Mouse (Mus musculus) forebrain, embryonic 14.5 days (tissue): ENCODE data around the gene Dbp. TPM values are rescaled to one million over a fixed set of nuclear protein-coding genes. Genes with fewer than 3 reads are reported as not detected.
A peak's percentile ranks its signal among the peaks of the same experiment; 100 is the strongest.

Experiments used
- ATAC-seq: fragments of 200-750 bp; cut with Nextera tagmentation; 2 replicates; pipeline ENCODE4 v1.8.0; 2017; ENCODE audit warnings: mild to moderate bottlenecking, moderate library complexity
- DNase-seq: peaks from one replicate; pipeline ENCODE4 v3.0.0-alpha.2; 2015; ENCODE audit warnings: low spot score
- H3K27ac ChIP-seq: fragments of 300-500 bp; sonication (generic); 2 replicates; pipeline ENCODE4 v1.5.1; 2014; ENCODE audit warnings: low read depth, mild to moderate bottlenecking, control low read depth, low read length, moderate library complexity
- H3K27me3 ChIP-seq: fragments of 300-500 bp; sonication (generic); replicated peaks from 2 replicates; pipeline ENCODE4 v1.6.1; 2014; ENCODE audit warnings: low read length, control low read depth, mixed read lengths; ENCODE audit not compliant: control insufficient read depth, insufficient read depth
- H3K36me3 ChIP-seq: fragments of 300-500 bp; sonication (generic); 2 replicates; pipeline ENCODE4 v1.6.1; 2014; ENCODE audit warnings: low read length, control low read depth; ENCODE audit not compliant: control insufficient read depth, insufficient read depth
- H3K4me1 ChIP-seq: fragments of 300-500 bp; sonication (generic); 2 replicates; pipeline ENCODE4 v1.6.1; 2014; ENCODE audit warnings: antibody characterized with exemption, low read length, control low read depth; ENCODE audit not compliant: control insufficient read depth, insufficient read depth
- H3K4me2 ChIP-seq: fragments of 300-500 bp; sonication (generic); 2 replicates; pipeline ENCODE4 v1.6.1; 2014; ENCODE audit warnings: mild to moderate bottlenecking, control low read depth, low read length
- H3K4me3 ChIP-seq: fragments of 300-500 bp; sonication (generic); 2 replicates; pipeline ENCODE4 v1.5.1; 2014; ENCODE audit warnings: low read depth, low read length, control low read depth
- H3K9ac ChIP-seq: fragments of 300-500 bp; sonication (generic); 2 replicates; pipeline ENCODE4 v1.6.1; 2014; ENCODE audit warnings: mild to moderate bottlenecking, low read length, control low read depth, moderate library complexity
- H3K9me3 ChIP-seq: fragments of 300-500 bp; sonication (generic); replicated peaks from 2 replicates; pipeline ENCODE4 v1.6.1; 2016; ENCODE audit warnings: low read length, control low read depth, mixed read lengths; ENCODE audit not compliant: control insufficient read depth
- WGBS: fragments of 180-500 bp; shearing (Covaris S2); extraction: QIAGEN DNeasy Blood & Tissue Kit; methylation state at CpG from one replicate; pipeline ENCODE4 v1.1.7; 2014; 5-methylcytosine and 5-hydroxymethylcytosine counted together
- polyA plus RNA-seq: library from polyadenylated mRNA; unstranded; fragments of >200 nt; fragmentation: Nextera tagmentation; extraction: Ambion mirVana; gene quantifications from 2 replicates; pipeline ENCODE4 v1.2.1, GENCODE M21; 2014

The Dbp gene
- polyA plus RNA-seq, 1 experiment from 2014 or later: 3.6 TPM

DNA sequence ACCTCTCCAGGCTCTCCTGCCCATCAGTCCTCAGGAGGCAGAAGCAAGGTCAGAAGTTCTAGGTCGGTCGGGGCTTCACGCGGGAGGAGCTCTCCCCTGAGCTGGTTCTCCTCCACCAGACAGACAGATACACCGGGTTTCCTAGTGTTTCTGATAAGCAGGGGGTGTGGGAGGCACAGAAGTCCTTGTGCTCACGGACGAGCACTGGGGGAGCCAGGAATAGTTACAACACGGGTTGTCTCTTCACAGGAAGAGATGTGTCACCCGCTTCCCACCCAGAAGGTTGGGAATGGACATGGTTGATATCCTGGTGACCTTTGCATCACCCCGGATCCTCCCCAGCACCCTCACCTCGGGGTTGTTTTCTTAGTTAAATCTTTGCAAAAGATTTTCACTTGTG lies 15.1 kb upstream of the Dbp start:
- Histone ChIP-seq H3K9me3 (no peaks in the 10 kb centered on the region), H3K9ac (no peak overlapping the region), H3K4me3 (no peak overlapping the region), H3K36me3 (no peaks in the 10 kb centered on the region), H3K27ac (no peak overlapping the region), H3K4me1 (no peaks in the 10 kb centered on the region), H3K27me3 (no peaks in the 10 kb centered on the region), H3K4me2 (no peak overlapping the region)
- 83% methylated on average over 11 of the region's 11 CpGs for WGBS
- ATAC-seq (no peak), DNase-seq (no peak)

DNA sequence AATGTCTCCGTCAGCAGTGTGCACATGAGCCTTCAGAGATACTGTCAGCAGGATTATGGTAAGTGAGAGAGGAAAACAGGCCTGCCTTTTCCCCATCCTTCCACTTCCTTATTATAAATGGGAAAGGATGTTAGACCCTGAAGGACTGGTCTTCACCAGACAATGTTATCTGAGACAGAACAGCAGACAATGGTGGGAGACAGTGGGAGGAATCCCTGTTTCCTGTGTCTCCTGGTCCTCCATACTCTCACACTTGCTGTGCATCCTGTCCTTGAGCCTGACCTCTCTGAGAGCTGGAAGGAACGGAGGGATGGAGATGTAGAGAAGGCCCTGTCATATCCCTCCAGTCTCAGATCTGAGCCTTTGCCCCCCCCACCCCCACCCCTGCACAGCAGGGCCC lies 12.5 kb upstream of the Dbp start:
- Histone ChIP-seq H3K4me3 (no peak overlapping the region), H3K4me1 (no peaks in the 10 kb centered on the region), H3K9ac (no peak overlapping the region), H3K4me2 (no peak overlapping the region), H3K9me3 (no peaks in the 10 kb centered on the region), H3K27me3 (no peaks in the 10 kb centered on the region), H3K27ac (no peak overlapping the region), H3K36me3 (no peaks in the 10 kb centered on the region)
- DNase-seq: no peak
- no peak for ATAC-seq
- WGBS: 87% methylated on average over 2 of the region's 2 CpGs

DNA sequence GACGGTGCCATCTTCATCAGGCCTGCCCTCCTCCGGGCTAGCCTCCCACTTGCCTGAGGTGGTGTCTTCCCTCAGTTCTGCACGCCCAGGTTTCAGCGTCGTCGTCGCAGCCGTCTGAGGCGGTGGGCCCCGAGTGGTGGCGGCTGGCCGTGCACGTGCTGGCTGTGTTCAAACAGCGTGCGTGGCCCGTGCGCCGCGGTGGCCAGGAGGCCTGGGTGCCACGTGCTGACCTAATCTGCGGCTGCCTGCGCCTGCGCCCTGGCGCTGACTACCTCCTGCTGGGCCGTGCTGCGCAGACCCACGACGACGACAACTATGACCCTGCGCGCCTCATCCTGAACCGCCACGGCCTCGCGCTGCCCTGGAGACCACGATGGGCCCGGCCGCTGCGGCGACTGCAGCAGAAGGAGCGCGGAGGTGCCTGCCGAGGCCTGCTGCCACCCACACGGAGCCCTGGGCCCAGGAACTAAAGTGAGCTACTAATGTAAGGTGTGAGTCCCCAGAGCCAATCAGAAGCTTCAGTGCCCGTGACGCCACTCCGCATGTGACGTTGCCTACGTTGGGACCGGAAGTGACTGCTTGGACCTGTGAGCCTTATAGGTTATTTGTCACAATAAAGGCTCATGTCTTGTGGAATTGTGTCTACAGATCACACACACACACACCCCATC lies 10.8 kb upstream of the Dbp start, which contains the start of gene Sec1:
Gene Sec1, minus strand, starts transcription at position 482 of the 671 bp plus-strand sequence.
- ATAC-seq: no peak
- 91% methylated on average over 50 of the region's 50 CpGs for WGBS

DNA sequence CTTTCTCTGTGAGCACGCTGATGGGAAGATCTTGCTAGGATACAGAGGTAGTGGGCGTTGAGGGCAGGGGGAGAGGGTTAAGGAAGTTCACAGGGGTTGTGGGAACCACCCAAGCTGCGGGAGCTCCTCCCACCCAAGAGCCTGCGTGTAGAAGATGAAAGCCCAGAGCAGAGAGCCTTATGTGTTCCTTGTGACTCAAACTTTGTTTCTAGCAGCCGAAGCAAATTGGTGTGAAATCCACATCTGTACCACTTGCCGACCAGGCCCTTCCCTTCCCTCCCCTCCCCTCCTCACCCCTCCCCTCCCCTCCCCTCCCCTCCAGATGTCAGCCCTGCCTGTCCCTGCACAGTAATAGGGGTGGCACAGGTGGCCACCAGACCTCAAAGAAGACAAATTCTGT lies 9.8 kb upstream of the Dbp start:
- no peaks in the 10 kb centered on the region for H3K36me3 ChIP-seq
- peaks cover 12% of the 10 kb centered on the region for H3K27me3 ChIP-seq
- ATAC-seq (no peak), DNase-seq (no peak)
- H3K9ac ChIP-seq: no peak overlapping the region
- WGBS: 43% methylated on average over 6 of the region's 6 CpGs
- H3K9me3 ChIP-seq: no peaks in the 10 kb centered on the region
- peaks cover 2% of the 10 kb centered on the region; the same call in 1 of the 2 replicates for H3K4me1 ChIP-seq
- no peak overlapping the region for H3K27ac ChIP-seq
- H3K4me2 ChIP-seq: no peak overlapping the region
- no peak overlapping the region for H3K4me3 ChIP-seq

More for the DNA sequence above, 10.8 kb upstream of the Dbp start, which contains the start of gene Sec1:
- Histone ChIP-seq H3K9me3 (no peaks in the 10 kb centered on the region), H3K4me3 (no peak within 1 kb of the TSS), H3K27me3 (peaks cover 7% of the 10 kb centered on the region), H3K4me1 (no peaks in the 10 kb centered on the region), H3K9ac (no peak within 1 kb of the TSS), H3K27ac (no peak within 1 kb of the TSS), H3K36me3 (no peaks in the 10 kb centered on the region), H3K4me2 (no peak within 1 kb of the TSS)
- no peak for DNase-seq

DNA sequence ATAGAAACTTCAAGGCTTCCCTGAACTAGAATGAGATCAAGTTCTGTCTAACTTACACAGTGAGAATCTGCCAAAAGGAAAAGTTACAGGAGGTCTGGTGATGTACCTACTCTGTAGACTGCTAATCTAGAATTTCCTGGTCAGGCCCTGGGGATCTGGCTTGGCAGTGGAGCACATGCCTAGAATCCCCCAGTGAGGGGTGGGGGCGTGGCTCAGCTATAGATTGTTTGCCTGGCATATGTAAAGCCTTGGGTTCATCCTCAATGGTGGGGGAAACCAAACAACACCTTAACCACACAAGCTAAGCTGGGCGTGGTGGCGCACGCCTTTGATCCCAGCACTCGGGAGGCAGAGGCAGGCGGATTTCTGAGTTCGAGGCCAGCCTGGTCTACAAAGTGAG lies 7.0 kb upstream of the Dbp start:
- H3K9me3 ChIP-seq: no peaks in the 10 kb centered on the region
- no peak for DNase-seq

DNA sequence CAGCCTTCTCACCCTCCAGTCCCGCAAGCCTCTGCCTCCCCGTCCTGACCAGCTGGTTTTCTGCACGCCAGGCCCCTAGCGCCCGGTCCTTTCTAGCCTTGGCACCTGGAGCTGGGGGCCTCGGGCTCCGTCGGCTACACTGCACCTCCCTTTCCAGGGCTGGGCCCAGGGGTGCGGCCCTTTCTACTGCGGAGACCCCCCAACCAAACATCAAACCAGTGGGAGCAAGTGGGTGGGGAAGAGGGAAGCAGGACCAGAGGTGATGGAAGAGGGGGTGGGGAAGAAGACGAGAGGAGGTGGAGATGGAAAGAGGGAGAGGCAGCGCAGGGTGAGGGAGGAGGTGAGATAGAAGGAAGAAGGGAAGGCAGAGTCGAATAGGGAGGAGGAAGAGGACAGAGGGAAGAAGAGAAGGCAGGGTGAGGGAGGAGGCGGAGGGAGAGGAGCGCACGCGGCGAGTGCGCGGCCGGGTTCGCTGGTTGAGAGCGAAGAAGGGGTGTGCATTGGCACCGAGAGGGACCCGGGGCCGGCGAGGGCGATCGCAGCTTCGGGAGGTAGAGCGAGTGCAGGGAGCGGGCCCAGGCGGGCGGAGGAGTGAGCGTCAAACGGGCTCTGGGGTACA lies 5.3 kb upstream of the Dbp start, which contains the start of gene Car11:
Gene Car11, plus strand, starts transcription at position 321 of the 619 bp plus-strand sequence.
- peak within 1 kb of the TSS; percentile 83 for H3K4me2 ChIP-seq
- peak within 1 kb of the TSS; percentile 63 for H3K27ac ChIP-seq
- H3K4me3 ChIP-seq: peak within 1 kb of the TSS; percentile 38
- under 1% methylated on average over 36 of the region's 36 CpGs for WGBS
- peak within 1 kb of the TSS; percentile 66 for H3K9ac ChIP-seq
- peaks cover 15% of the 10 kb centered on the region for H3K27me3 ChIP-seq
- H3K9me3 ChIP-seq: no peaks in the 10 kb centered on the region
- DNase-seq (no peak), ATAC-seq (no peak)
- H3K4me1 ChIP-seq: peaks cover 6% of the 10 kb centered on the region; the same call in 1 of the 2 replicates
- no peaks in the 10 kb centered on the region for H3K36me3 ChIP-seq

More for the DNA sequence above, 7.0 kb upstream of the Dbp start:
- H3K4me2 ChIP-seq: no peak overlapping the region
- no peaks in the 10 kb centered on the region for H3K36me3 ChIP-seq
- no peak overlapping the region for H3K9ac ChIP-seq
- peaks cover 15% of the 10 kb centered on the region for H3K27me3 ChIP-seq
- no peak overlapping the region for H3K4me3 ChIP-seq
- peaks cover 6% of the 10 kb centered on the region; the same call in 1 of the 2 replicates for H3K4me1 ChIP-seq
- no peak for ATAC-seq
- 86% methylated on average over 6 of the region's 7 CpGs for whole genome bisulfite sequencing
- no peak overlapping the region for H3K27ac ChIP-seq

DNA sequence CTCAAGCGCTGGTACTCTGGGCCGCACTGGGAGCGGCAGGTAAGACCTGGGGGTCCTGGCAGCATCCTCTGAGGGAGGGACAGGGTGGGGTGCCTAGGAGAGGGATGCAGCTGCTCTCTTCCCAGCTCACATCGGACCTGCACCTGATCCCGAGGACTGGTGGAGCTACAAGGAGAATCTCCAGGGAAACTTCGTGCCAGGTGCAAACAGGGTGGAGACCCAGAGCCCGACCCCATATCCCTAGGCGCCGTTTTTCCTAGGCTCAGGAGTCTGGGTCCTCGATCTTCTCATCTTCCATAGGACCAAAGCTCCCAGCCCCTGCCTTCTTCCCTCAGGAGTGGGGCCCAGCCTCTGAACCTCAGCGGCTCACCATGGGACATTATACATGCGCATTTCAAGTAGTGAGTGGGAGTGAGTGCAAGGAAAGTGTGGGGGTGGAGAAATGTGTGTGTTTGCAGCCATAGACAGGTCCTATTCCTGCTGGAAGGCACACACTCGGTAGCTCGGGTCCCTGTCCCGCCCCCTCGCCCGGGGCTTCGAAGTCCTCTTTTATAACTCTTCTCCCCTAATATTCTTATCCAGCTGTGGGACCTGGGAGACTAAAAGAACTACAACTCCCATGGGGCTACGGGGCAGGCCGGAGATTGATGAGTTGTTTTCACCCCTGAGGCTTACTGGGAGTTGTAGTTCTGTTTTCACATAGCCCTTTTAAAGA lies 4.4 kb upstream of the Dbp start:
- DNase-seq (peak; percentile 93), ATAC-seq (peak; percentile 40; the same call in 1 of the 2 replicates)
- Histone ChIP-seq H3K4me1 (peaks cover 11% of the 10 kb centered on the region), H3K9me3 (no peaks in the 10 kb centered on the region), H3K9ac (peak overlapping the region; percentile 66), H3K4me3 (peak overlapping the region; percentile 38), H3K36me3 (no peaks in the 10 kb centered on the region), H3K27me3 (peaks cover 15% of the 10 kb centered on the region), H3K4me2 (peak overlapping the region; percentile 83), H3K27ac (peak overlapping the region; percentile 63)
- under 1% methylated on average over 20 of the region's 20 CpGs for WGBS

DNA sequence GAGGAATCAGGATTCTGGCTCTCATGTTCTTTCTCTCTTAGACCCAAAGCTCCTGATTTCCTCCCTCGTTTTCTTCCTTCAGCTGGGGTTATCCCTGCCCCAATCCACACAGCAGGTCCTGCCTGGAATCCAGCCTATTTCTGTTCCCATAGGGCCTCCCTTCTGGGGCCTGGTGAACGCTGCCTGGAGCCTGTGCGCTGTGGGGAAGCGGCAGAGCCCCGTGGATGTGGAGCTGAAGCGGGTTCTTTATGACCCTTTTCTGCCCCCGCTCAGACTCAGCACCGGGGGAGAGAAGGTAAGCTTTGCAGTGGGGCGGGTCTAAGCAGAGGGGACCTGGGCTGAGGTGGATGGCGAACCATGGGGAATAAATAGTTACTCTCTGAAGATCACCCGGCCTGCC lies 3.8 kb upstream of the Dbp start:
- Histone ChIP-seq H3K4me3 (peak overlapping the region; percentile 38), H3K9me3 (no peaks in the 10 kb centered on the region), H3K4me1 (peaks cover 17% of the 10 kb centered on the region), H3K4me2 (peak overlapping the region; percentile 83), H3K36me3 (no peaks in the 10 kb centered on the region), H3K9ac (peak overlapping the region; percentile 66), H3K27ac (peak overlapping the region; percentile 39; the same call in 1 of the 2 replicates), H3K27me3 (peaks cover 15% of the 10 kb centered on the region)
- DNase-seq (no peak), ATAC-seq (no peak)
- WGBS: 29% methylated on average over 11 of the region's 11 CpGs
